Mouse (Mus musculus): ENCODE results near the gene Awat1. TPM values are rescaled to one million over a fixed set of nuclear protein-coding genes. Genes with fewer than 3 reads are reported as not detected.
A peak's percentile ranks its signal among the peaks of the same experiment; 100 is the strongest.

The Awat1 gene
- polyA plus RNA-seq, 1 experiment from 2014 or later = not detected

DNA sequence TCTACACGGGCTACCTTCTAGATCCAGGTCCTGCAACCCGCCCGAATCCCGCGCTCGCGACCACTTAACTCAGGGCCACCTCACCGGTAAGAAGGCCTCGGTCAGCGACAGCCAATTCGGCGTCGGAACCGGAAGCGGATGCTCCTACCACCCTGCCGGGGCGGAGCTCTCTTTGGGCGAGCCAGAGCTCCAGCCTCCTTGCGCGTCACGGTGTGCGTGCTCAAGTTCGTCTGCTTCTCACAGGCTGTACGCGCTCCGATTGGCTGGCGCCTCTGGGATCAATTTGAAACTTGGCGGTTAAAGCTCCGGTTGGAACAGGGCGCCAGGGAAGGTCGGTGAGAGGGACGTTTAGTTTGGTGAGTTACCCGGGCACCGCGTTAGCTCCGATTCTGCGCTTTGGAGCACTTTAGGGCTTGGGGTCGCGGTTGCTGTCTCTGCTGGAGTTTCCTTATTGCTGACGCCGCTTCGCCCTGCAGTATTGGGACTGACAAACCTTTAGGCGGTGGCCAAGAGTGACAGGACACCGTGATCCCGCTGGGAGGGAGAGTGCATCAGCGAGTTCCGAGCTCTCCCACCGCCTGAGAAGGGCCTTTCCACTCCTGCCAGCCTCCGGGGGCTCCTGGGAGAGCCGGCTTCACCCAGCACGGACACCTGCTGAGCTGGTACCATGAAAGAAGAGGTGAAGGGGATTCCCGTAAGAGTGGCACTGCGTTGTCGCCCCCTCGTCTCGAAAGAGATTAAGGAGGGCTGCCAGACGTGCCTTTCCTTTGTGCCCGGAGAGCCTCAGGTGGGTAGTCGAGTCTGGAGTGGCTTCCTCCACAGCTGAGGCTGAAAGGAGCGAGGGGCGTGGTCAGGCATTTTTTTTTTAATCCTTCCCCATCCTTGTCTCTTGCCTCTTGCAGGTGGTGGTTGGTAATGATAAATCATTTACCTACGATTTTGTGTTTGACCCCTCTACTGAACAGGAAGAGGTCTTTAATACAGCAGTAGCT lies 54.0 kb downstream of the Awat1 start, which contains the start of gene Pdzd11:
Gene Pdzd11 (minus strand): TSS at position 767 of the 992 bp plus-strand sequence.
- Histone ChIP-seq H3K27me3 (no peaks in the 10 kb centered on the region), H3K4me3 (peak within 1 kb of the TSS; percentile 55), H3K4me2 (replicated peaks) (peak within 1 kb of the TSS; percentile 74), H3K9ac (replicated peaks) (peak within 1 kb of the TSS; percentile 63), H3K4me1 (peaks cover 10% of the 10 kb centered on the region), H3K36me3 (peaks cover 10% of the 10 kb centered on the region; the same call in 1 of the 2 replicates), H3K9me3 (no peaks in the 10 kb centered on the region), H3K27ac (replicated peaks) (0 out of 2 replicates have a peak within 1 kb of the TSS, but pooled peaks have one; percentile 43)
- peak; percentile 100 for ATAC-seq (replicated peaks)
- 19% methylated on average over 62 of the region's 62 CpGs for WGBS

Other genes starting within 250 kb of the Awat1 start
- gene Otud6a, start 143.2 kb upstream of the Awat1 start, polyA plus RNA-seq (2015; fragmentation: Nextera tagmentation; extraction: Ambion mirVana) = not detected in 2 replicates
- gene Awat2, start 129.5 kb upstream of the Awat1 start, polyA plus RNA-seq (2015; fragmentation: Nextera tagmentation; extraction: Ambion mirVana) = 0.19 and 0.26 TPM in 2 replicates
- 26.9 and 27.0 TPM in 2 replicates for gene Igbp1, start 78.0 kb upstream of the Awat1 start, polyA plus RNA-seq (2015; fragmentation: Nextera tagmentation; extraction: Ambion mirVana)
- gene Dgat2l6, start 47.4 kb upstream of the Awat1 start, polyA plus RNA-seq (2015; fragmentation: Nextera tagmentation; extraction: Ambion mirVana) = not detected in 2 replicates
- gene P2ry4, start 22.6 kb downstream of the Awat1 start, polyA plus RNA-seq (2015; fragmentation: Nextera tagmentation; extraction: Ambion mirVana) = not detected in 2 replicates
- 0.27 TPM in 1 of 2 replicates, not detected in the other for gene Arr3, start 33.2 kb downstream of the Awat1 start, polyA plus RNA-seq (2015; fragmentation: Nextera tagmentation; extraction: Ambion mirVana)
- 15.0 and 17.3 TPM in 2 replicates for gene Kif4, start 53.5 kb downstream of the Awat1 start, polyA plus RNA-seq (2015; fragmentation: Nextera tagmentation; extraction: Ambion mirVana)
- gene Pdzd11, start 54.3 kb downstream of the Awat1 start, polyA plus RNA-seq (2015; fragmentation: Nextera tagmentation; extraction: Ambion mirVana) = 112 and 113 TPM in 2 replicates
- 10.2 and 13.8 TPM in 2 replicates for gene Gdpd2, start 157.6 kb downstream of the Awat1 start, polyA plus RNA-seq (2015; fragmentation: Nextera tagmentation; extraction: Ambion mirVana)
- 7.3 and 10.0 TPM in 2 replicates for gene Dlg3, start 195.5 kb downstream of the Awat1 start, polyA plus RNA-seq (2015; fragmentation: Nextera tagmentation; extraction: Ambion mirVana)